Mouse (Mus musculus): ENCODE data around the gene Kcnip4. TPM values are rescaled to one million over a fixed set of nuclear protein-coding genes. Genes with fewer than 3 reads are reported as not detected.

Kcnip4 gene
- polyA plus RNA-seq, 1 experiment: 0.06 TPM

GRCm38 (mm10) chr5:48687068-48687467 lies 837.6 kb downstream of the Kcnip4 start:
- Histone ChIP-seq H3K4me3 (no peak overlapping the region), H3K27me3 (ENCODE audit: control insufficient read depth, insufficient read depth, insufficient read length) (no peaks in the 10 kb centered on the region), H3ac (ENCODE audit: control insufficient read depth, insufficient read length) (no peak overlapping the region), H3K36me3 (ENCODE audit: control insufficient read depth, insufficient read depth) (no peaks in the 10 kb centered on the region), H3K4me2 (ENCODE audit: low read depth) (no peak overlapping the region), H3K79me2 (ENCODE audit: control insufficient read depth, insufficient read depth) (no peaks in the 10 kb centered on the region)
- TF ChIP-seq MYOD1 (IDR thresholded peaks at IDR 0.05; ENCODE audit: control insufficient read depth in 1 of 3, insufficient read length in 2 of 3, low read depth in 2 of 3) (no peak), MAX (IDR thresholded peaks at IDR 0.05; ENCODE audit: low read depth) (no peak), POLR2AphosphoS2 (IDR thresholded peaks at IDR 0.05; ENCODE audit: insufficient read length, low read depth) (no peak), POLR2A (IDR thresholded peaks at IDR 0.05; ENCODE audit: insufficient read length, low read depth) (no peak), E2F4 (IDR thresholded peaks at IDR 0.05; ENCODE audit: insufficient read depth) (no peak), TCF3 (IDR thresholded peaks at IDR 0.05; ENCODE audit: insufficient read length, low read depth) (no peak), MYOG (IDR thresholded peaks at IDR 0.05; ENCODE audit: control insufficient read depth in 1 of 3, insufficient read depth in 1 of 3, insufficient read length in 2 of 3, low read depth in 2 of 3) (no peak), CEBPB (IDR thresholded peaks at IDR 0.05; ENCODE audit: insufficient read depth, poor library complexity, severe bottlenecking) (no peak), SRF (IDR thresholded peaks at IDR 0.05; ENCODE audit: control insufficient read depth, insufficient read length, low read depth) (no peak), TCF12 (IDR thresholded peaks at IDR 0.05; ENCODE audit: insufficient read depth, poor library complexity, severe bottlenecking) (no peak), REST (IDR thresholded peaks at IDR 0.05; ENCODE audit: insufficient read depth, insufficient read length) (no peak), USF1 (IDR thresholded peaks at IDR 0.05; ENCODE audit: low read depth) (no peak)

GRCm38 (mm10) chr5:48679733-48680595 lies 844.7 kb downstream of the Kcnip4 start:
- Histone ChIP-seq H3K36me3 (ENCODE audit: control insufficient read depth, insufficient read depth) (no peaks in the 10 kb centered on the region), H3K27me3 (ENCODE audit: control insufficient read depth, insufficient read depth, insufficient read length) (no peaks in the 10 kb centered on the region), H3K79me2 (ENCODE audit: control insufficient read depth, insufficient read depth) (no peaks in the 10 kb centered on the region), H3K4me2 (ENCODE audit: low read depth) (no peak overlapping the region), H3K4me3 (no peak overlapping the region), H3ac (ENCODE audit: control insufficient read depth, insufficient read length) (no peak overlapping the region)
- TF ChIP-seq TCF3 (IDR thresholded peaks at IDR 0.05; ENCODE audit: insufficient read length, low read depth): no peak
- no peak for TF ChIP-seq POLR2A (IDR thresholded peaks at IDR 0.05; ENCODE audit: insufficient read length, low read depth)
- no peak for TF ChIP-seq MAX (IDR thresholded peaks at IDR 0.05; ENCODE audit: low read depth)
- TF ChIP-seq SRF (IDR thresholded peaks at IDR 0.05; ENCODE audit: control insufficient read depth, insufficient read length, low read depth): no peak
- no peak for TF ChIP-seq TCF12 (IDR thresholded peaks at IDR 0.05; ENCODE audit: insufficient read depth, poor library complexity, severe bottlenecking)
- no peak for TF ChIP-seq POLR2AphosphoS2 (IDR thresholded peaks at IDR 0.05; ENCODE audit: insufficient read length, low read depth)
- TF ChIP-seq CEBPB (IDR thresholded peaks at IDR 0.05; ENCODE audit: insufficient read depth, poor library complexity, severe bottlenecking): no peak
- no peak for TF ChIP-seq MYOD1 (IDR thresholded peaks at IDR 0.05; ENCODE audit: control insufficient read depth in 1 of 3, insufficient read length in 2 of 3, low read depth in 2 of 3)
- TF ChIP-seq MYOG (IDR thresholded peaks at IDR 0.05; ENCODE audit: control insufficient read depth in 1 of 3, insufficient read depth in 1 of 3, insufficient read length in 2 of 3, low read depth in 2 of 3): no peak
- TF ChIP-seq REST (IDR thresholded peaks at IDR 0.05; ENCODE audit: insufficient read depth, insufficient read length): no peak

- no peak overlapping the region for H3K4me2 ChIP-seq (ENCODE audit: low read depth)
- H3K4me3 ChIP-seq: no peak overlapping the region
- TF ChIP-seq E2F4 (IDR thresholded peaks at IDR 0.05; ENCODE audit: insufficient read depth): no peak
- TF ChIP-seq TCF3 (IDR thresholded peaks at IDR 0.05; ENCODE audit: insufficient read length, low read depth): no peak
- no peak for TF ChIP-seq USF1 (IDR thresholded peaks at IDR 0.05; ENCODE audit: low read depth)
- H3ac ChIP-seq (ENCODE audit: control insufficient read depth, insufficient read length): no peak overlapping the region
- H3K36me3 ChIP-seq (ENCODE audit: control insufficient read depth, insufficient read depth): no peaks in the 10 kb centered on the region
- no peaks in the 10 kb centered on the region for H3K79me2 ChIP-seq (ENCODE audit: control insufficient read depth, insufficient read depth)
- no peaks in the 10 kb centered on the region for H3K27me3 ChIP-seq (ENCODE audit: control insufficient read depth, insufficient read depth, insufficient read length)
These were observed 862.2 kb downstream of the Kcnip4 start for GRCm38 (mm10) chr5:48662504-48662903.

DNA sequence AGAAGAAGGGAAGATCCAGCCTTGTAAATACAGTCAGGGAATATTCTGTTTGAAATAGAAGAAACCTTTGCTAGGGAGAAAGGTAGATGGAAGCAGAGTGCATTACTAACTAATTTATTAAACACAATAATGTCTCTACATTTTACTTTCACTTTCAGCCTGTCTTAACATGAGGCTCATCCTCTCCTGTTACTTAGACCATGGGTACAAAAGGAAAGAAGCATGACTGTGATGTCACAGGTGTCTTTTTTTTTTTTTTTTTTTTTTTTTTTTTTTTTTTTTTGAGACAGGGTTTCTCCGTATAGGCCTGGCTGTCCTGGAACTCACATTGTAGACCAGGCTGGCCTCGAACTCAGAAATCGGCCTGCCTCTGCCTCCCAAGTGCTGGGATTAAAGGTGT lies 864.7 kb downstream of the Kcnip4 start:
- Histone ChIP-seq H3ac (ENCODE audit: control insufficient read depth, insufficient read length) (no peak overlapping the region), H3K4me3 (no peak overlapping the region), H3K36me3 (ENCODE audit: control insufficient read depth, insufficient read depth) (no peaks in the 10 kb centered on the region), H3K27me3 (ENCODE audit: control insufficient read depth, insufficient read depth, insufficient read length) (no peaks in the 10 kb centered on the region), H3K79me2 (ENCODE audit: control insufficient read depth, insufficient read depth) (no peaks in the 10 kb centered on the region), H3K4me2 (ENCODE audit: low read depth) (peak overlapping the region; percentile 19)
- no peak for TF ChIP-seq MAX (IDR thresholded peaks at IDR 0.05; ENCODE audit: low read depth)
- TF ChIP-seq USF1 (IDR thresholded peaks at IDR 0.05; ENCODE audit: low read depth): no peak
- no peak for TF ChIP-seq TCF3 (IDR thresholded peaks at IDR 0.05; ENCODE audit: insufficient read length, low read depth)
- no peak for TF ChIP-seq MYOD1 (IDR thresholded peaks at IDR 0.05; ENCODE audit: control insufficient read depth in 1 of 3, insufficient read length in 2 of 3, low read depth in 2 of 3)
- no peak for TF ChIP-seq SRF (IDR thresholded peaks at IDR 0.05; ENCODE audit: control insufficient read depth, insufficient read length, low read depth)
- TF ChIP-seq CEBPB (IDR thresholded peaks at IDR 0.05; ENCODE audit: insufficient read depth, poor library complexity, severe bottlenecking): no peak
- TF ChIP-seq POLR2A (IDR thresholded peaks at IDR 0.05; ENCODE audit: insufficient read length, low read depth): no peak
- no peak for TF ChIP-seq POLR2AphosphoS2 (IDR thresholded peaks at IDR 0.05; ENCODE audit: insufficient read length, low read depth)
- no peak for TF ChIP-seq TCF12 (IDR thresholded peaks at IDR 0.05; ENCODE audit: insufficient read depth, poor library complexity, severe bottlenecking)
- TF ChIP-seq REST (IDR thresholded peaks at IDR 0.05; ENCODE audit: insufficient read depth, insufficient read length): no peak
- no peak for TF ChIP-seq MYOG (IDR thresholded peaks at IDR 0.05; ENCODE audit: control insufficient read depth in 1 of 3, insufficient read depth in 1 of 3, insufficient read length in 2 of 3, low read depth in 2 of 3)
- TF ChIP-seq E2F4 (IDR thresholded peaks at IDR 0.05; ENCODE audit: insufficient read depth): no peak

Data from myocyte (in vitro differentiated cells).